Mouse (Mus musculus): ENCODE measurements around the gene Tagln. TPM values are rescaled to one million over a fixed set of nuclear protein-coding genes. Genes with fewer than 3 reads are reported as not detected.
A peak's percentile ranks its signal among the peaks of the same experiment; 100 is the strongest.

Gene Tagln
- polyA plus RNA-seq, 1 experiment from 2014 or later, result 4.2 TPM

DNA sequence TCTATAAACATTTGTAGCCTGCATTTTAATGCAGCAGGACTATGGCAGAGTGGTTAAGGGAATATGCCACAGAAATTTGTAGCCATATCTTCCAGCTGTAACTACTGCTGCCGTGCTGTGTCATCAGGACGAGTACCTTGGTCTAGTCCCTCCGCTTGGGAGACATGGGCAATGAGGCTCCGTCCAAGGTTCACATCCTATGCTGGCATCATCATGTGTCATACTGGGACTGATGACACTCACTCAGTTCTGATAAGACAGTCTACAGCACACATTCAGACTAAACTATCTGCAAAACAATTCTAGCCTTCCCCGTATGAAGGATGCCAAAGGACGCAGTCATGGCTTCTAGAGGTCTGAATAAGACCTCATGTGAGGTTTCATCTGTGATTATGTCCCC, 27.7 kb upstream of the Tagln start:
- H3K27me3 ChIP-seq (replicated peaks; ENCODE audit: control insufficient read depth, insufficient read depth, low read length), result no peaks in the 10 kb centered on the region
- no peak overlapping the region for H3K9ac ChIP-seq (ENCODE audit: low read length)
- no peak for DNase-seq (ENCODE audit: low spot score)
- no peak overlapping the region for H3K4me2 ChIP-seq (ENCODE audit: low read length)
- no peak overlapping the region for H3K4me3 ChIP-seq (ENCODE audit: low read depth, low read length)
- no peaks in the 10 kb centered on the region for H3K4me1 ChIP-seq (ENCODE audit: control insufficient read depth, insufficient read depth, low read length)
- no peak for ATAC-seq
- 90% methylated on average over 6 of the region's 6 CpGs for WGBS
- no peaks in the 10 kb centered on the region for H3K9me3 ChIP-seq (replicated peaks; ENCODE audit: control insufficient read depth, low read length)
- no peak overlapping the region for H3K27ac ChIP-seq (ENCODE audit: low read depth, low read length)
- peaks cover 79% of the 10 kb centered on the region for H3K36me3 ChIP-seq (ENCODE audit: control insufficient read depth, insufficient read depth, low read length)

DNA sequence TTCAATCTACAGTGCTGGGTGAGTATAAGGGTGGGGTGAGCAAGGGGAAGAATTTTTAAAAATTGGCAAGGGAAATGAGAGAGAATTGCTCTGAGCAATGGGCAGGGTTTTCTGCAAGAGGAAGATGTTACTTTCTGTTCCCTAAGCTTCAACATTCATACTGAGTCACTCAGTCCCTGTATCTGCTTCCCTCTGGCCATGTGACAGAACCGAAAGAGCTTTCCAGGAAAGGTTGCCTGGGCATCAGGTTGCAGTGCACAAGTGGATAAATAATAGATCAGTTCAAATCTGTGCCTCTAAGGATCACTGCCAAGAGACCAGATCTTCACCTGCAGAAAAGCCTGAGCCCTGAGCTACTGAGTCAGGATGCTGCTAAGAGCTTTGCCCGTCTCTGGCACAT, 26.0 kb upstream of the Tagln start:
- 79% methylated on average over 2 of the region's 2 CpGs for WGBS
- Histone ChIP-seq H3K4me1 (ENCODE audit: control insufficient read depth, insufficient read depth, low read length) (no peaks in the 10 kb centered on the region), H3K27ac (ENCODE audit: low read depth, low read length) (no peak overlapping the region), H3K4me2 (ENCODE audit: low read length) (no peak overlapping the region), H3K27me3 (replicated peaks; ENCODE audit: control insufficient read depth, insufficient read depth, low read length) (no peaks in the 10 kb centered on the region), H3K9me3 (replicated peaks; ENCODE audit: control insufficient read depth, low read length) (no peaks in the 10 kb centered on the region), H3K9ac (ENCODE audit: low read length) (no peak overlapping the region), H3K4me3 (ENCODE audit: low read depth, low read length) (no peak overlapping the region), H3K36me3 (ENCODE audit: control insufficient read depth, insufficient read depth, low read length) (peaks cover 64% of the 10 kb centered on the region)
- DNase-seq (ENCODE audit: low spot score) (no peak), ATAC-seq (no peak)

DNA sequence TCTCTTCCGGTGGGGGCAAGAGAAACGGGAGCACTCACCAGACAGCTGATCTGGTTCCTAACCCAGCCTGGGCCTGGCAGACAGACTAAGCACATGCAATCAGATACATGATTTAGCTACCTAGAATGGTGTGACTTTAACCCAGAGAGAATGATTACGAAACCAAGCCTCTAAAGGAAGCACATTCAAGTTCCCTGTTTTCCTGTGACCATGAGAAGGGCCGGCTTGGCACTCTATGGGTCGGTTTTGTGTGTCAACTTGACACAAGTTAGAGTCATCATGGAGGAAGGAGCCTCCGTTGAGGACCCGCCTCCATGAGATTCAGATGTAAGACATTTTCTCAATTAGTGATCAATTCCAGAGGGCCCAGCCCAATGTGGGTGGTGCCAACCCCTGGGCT, 23.8 kb upstream of the Tagln start:
- Histone ChIP-seq H3K4me3 (ENCODE audit: low read depth, low read length) (no peak overlapping the region), H3K4me1 (ENCODE audit: control insufficient read depth, insufficient read depth, low read length) (peaks cover 4% of the 10 kb centered on the region; the same call in 1 of the 2 replicates), H3K9ac (ENCODE audit: low read length) (no peak overlapping the region), H3K9me3 (replicated peaks; ENCODE audit: control insufficient read depth, low read length) (no peaks in the 10 kb centered on the region), H3K27ac (ENCODE audit: low read depth, low read length) (no peak overlapping the region), H3K27me3 (replicated peaks; ENCODE audit: control insufficient read depth, insufficient read depth, low read length) (no peaks in the 10 kb centered on the region), H3K36me3 (ENCODE audit: control insufficient read depth, insufficient read depth, low read length) (peaks cover 43% of the 10 kb centered on the region), H3K4me2 (ENCODE audit: low read length) (no peak overlapping the region)
- DNase-seq (ENCODE audit: low spot score) (no peak), ATAC-seq (no peak)
- WGBS, result 88% methylated on average over 7 of the region's 7 CpGs

DNA sequence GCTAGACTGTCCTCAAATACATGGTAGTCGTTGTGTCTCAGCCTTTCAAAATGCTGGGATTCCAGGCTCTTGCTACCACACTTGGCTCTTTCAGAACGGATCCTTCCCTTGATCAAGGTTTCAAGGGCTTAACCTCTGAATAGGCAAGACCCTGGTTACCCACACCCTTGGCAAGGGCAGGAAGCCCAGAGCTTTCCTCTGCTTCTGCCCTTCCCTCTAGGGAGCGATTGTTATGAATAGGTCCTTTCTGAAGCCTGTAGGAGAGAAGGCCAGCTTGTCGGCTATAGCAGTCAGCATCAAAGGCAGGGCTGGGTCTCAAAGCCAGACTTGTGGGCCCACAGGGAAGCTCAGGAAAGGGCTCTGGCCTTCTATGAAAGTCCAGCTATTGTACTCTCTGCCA, 23.0 kb upstream of the Tagln start:
- H3K9ac ChIP-seq (ENCODE audit: low read length), result no peak overlapping the region
- ATAC-seq, result no peak
- H3K36me3 ChIP-seq (ENCODE audit: control insufficient read depth, insufficient read depth, low read length), result peaks cover 35% of the 10 kb centered on the region
- no peaks in the 10 kb centered on the region for H3K27me3 ChIP-seq (replicated peaks; ENCODE audit: control insufficient read depth, insufficient read depth, low read length)
- H3K4me3 ChIP-seq (ENCODE audit: low read depth, low read length), result no peak overlapping the region
- no peak overlapping the region for H3K27ac ChIP-seq (ENCODE audit: low read depth, low read length)
- WGBS, result 30% methylated on average over 4 of the region's 4 CpGs
- H3K4me2 ChIP-seq (ENCODE audit: low read length), result no peak overlapping the region
- peak; percentile 21 for DNase-seq (ENCODE audit: low spot score)
- H3K4me1 ChIP-seq (ENCODE audit: control insufficient read depth, insufficient read depth, low read length), result peaks cover 10% of the 10 kb centered on the region
- no peaks in the 10 kb centered on the region for H3K9me3 ChIP-seq (replicated peaks; ENCODE audit: control insufficient read depth, low read length)

DNA sequence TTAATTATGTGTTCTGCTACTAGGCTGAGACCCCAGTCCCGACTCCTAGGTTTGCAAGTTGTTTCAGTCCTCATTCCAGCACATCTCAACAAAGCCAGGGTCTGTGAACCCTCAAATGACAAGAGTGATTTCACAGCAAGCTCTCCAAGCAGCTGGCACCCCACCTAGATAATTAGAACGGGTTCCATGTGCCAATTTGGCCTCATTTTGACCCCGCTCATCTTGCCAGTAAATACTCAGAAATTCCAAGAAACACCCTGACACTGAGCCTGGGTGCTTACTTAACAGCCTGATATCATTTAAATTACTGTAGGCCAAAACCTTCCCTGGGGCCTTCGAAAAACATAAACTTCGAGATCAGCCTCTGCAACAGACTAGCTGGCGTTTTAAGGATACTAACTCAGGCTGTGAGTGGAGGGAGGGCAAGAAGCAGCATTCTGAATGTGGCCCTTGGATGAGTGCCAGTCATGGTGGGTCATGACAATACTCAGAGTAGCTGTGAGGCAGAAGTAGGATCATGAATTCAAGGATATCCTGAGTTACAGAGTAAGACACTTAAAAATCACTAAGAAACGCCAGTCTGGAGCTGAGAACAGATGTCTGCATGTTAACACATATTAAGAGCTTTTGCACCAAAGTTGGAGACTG, 22.3 kb upstream of the Tagln start:
- Histone ChIP-seq H3K27ac (ENCODE audit: low read depth, low read length) (no peak overlapping the region), H3K36me3 (ENCODE audit: control insufficient read depth, insufficient read depth, low read length) (peaks cover 28% of the 10 kb centered on the region), H3K9ac (ENCODE audit: low read length) (no peak overlapping the region), H3K4me3 (ENCODE audit: low read depth, low read length) (no peak overlapping the region), H3K4me1 (ENCODE audit: control insufficient read depth, insufficient read depth, low read length) (peaks cover 13% of the 10 kb centered on the region), H3K9me3 (replicated peaks; ENCODE audit: control insufficient read depth, low read length) (no peaks in the 10 kb centered on the region), H3K4me2 (ENCODE audit: low read length) (no peak overlapping the region), H3K27me3 (replicated peaks; ENCODE audit: control insufficient read depth, insufficient read depth, low read length) (no peaks in the 10 kb centered on the region)
- peak; percentile 28 for DNase-seq (ENCODE audit: low spot score)
- no peak for ATAC-seq
- WGBS, result 42% methylated on average over 7 of the region's 7 CpGs

DNA sequence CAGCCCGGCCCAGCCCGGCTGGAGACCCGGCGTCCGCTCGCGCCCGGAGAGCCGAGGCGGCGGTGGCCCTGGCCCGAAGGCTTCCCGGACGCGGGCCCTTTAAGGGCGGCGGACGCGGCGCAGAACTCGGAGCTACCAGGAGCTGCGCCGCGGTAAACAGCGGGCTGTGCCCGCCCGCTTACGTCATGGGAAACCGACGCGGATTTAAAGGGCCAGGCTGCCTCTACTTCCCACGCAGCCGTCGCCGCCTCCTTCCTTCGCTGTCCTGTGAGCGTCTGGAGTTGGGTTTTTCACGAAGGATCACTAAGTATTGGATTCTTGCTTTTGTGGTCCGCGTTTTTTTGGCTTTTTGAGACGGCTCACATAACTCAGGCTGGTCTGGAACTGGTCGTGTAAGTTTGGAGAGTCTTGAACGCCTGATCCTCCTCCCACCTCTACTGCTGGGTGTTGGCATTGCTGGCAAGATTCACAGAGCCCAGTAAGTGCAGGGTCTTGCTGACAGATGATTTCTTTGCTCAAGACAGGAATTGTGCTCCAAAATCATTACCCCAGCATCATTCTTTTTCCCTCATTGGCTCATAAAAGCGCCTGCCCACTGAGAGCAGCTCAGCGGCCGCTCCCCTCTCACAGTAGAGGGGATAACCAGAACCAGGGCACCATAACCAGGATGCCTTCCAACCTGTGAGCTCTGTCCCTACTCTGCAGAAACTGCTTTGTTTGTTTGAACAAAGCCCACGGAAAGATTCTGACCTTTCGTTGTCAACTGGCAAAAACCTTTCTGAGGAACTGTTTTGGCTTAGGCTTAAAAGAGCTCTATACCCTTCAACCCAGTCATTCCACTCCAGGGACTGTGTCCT, 19.5 kb upstream of the Tagln start, which contains the start of gene Sidt2:
Gene Sidt2, minus strand, starts transcription at position 152 of the 857 bp plus-strand sequence.
- Histone ChIP-seq H3K4me2 (ENCODE audit: low read length) (peak within 1 kb of the TSS; percentile 95), H3K27ac (ENCODE audit: low read depth, low read length) (peak within 1 kb of the TSS; percentile 78), H3K4me1 (ENCODE audit: control insufficient read depth, insufficient read depth, low read length) (peaks cover 13% of the 10 kb centered on the region), H3K9me3 (replicated peaks; ENCODE audit: control insufficient read depth, low read length) (no peaks in the 10 kb centered on the region), H3K27me3 (replicated peaks; ENCODE audit: control insufficient read depth, insufficient read depth, low read length) (no peaks in the 10 kb centered on the region), H3K36me3 (ENCODE audit: control insufficient read depth, insufficient read depth, low read length) (peaks cover 20% of the 10 kb centered on the region), H3K4me3 (ENCODE audit: low read depth, low read length) (peak within 1 kb of the TSS; percentile 90), H3K9ac (ENCODE audit: low read length) (peak within 1 kb of the TSS; percentile 87)
- peak; percentile 98 for ATAC-seq
- under 1% methylated on average over 38 of the region's 48 CpGs for WGBS
- DNase-seq (ENCODE audit: low spot score), result peak; percentile 95

DNA sequence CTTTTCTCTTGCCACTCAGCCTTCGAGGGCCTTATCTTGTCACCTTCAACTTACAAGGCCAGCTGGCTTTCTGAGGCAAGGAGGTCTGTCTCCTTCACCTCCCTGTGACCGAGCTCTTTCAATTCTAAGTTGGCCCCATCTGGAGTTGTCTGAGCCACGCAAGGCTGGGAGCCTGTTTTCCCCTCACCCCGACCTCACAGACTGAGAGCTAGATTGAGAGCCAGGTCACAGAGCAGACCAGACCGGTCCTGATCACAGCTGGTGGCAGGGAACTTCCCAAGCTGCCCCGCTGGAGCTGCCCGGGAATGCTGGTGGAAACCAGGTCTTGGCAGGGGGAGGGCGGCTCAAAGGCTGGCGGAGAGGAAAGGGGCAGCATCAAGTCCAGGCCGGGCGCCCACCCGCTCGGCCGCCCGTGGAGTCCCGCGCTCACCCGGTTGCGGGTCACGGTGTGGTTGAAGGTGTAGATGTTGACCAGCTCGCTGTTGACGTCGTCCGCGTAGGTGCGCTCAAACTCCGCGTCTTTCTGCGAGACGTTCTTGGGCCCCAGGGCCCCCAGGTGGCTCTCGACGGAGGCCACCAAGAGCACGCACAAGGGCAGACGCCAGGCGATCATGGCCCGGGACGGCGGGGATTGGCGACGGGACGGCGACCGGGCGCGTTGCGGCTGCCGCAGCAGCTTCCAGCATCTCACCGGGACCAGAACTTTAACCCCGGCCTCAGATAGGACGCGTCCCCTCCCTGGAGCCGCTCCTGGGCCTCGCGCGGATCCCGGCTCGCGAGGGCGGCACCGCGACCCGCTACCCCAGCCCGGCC, 18.6 kb upstream of the Tagln start:
- Histone ChIP-seq H3K4me3 (ENCODE audit: low read depth, low read length) (peak overlapping the region; percentile 90), H3K36me3 (ENCODE audit: control insufficient read depth, insufficient read depth, low read length) (peaks cover 25% of the 10 kb centered on the region), H3K9me3 (replicated peaks; ENCODE audit: control insufficient read depth, low read length) (no peaks in the 10 kb centered on the region), H3K27ac (ENCODE audit: low read depth, low read length) (peak overlapping the region; percentile 78), H3K27me3 (replicated peaks; ENCODE audit: control insufficient read depth, insufficient read depth, low read length) (no peaks in the 10 kb centered on the region), H3K4me2 (ENCODE audit: low read length) (peak overlapping the region; percentile 95), H3K4me1 (ENCODE audit: control insufficient read depth, insufficient read depth, low read length) (peaks cover 13% of the 10 kb centered on the region), H3K9ac (ENCODE audit: low read length) (peak overlapping the region; percentile 87)
- DNase-seq (ENCODE audit: low spot score) (peak; percentile 33), ATAC-seq (peak; percentile 8; the same call in 1 of the 2 replicates)
- under 1% methylated on average over 62 of the region's 63 CpGs for WGBS

DNA sequence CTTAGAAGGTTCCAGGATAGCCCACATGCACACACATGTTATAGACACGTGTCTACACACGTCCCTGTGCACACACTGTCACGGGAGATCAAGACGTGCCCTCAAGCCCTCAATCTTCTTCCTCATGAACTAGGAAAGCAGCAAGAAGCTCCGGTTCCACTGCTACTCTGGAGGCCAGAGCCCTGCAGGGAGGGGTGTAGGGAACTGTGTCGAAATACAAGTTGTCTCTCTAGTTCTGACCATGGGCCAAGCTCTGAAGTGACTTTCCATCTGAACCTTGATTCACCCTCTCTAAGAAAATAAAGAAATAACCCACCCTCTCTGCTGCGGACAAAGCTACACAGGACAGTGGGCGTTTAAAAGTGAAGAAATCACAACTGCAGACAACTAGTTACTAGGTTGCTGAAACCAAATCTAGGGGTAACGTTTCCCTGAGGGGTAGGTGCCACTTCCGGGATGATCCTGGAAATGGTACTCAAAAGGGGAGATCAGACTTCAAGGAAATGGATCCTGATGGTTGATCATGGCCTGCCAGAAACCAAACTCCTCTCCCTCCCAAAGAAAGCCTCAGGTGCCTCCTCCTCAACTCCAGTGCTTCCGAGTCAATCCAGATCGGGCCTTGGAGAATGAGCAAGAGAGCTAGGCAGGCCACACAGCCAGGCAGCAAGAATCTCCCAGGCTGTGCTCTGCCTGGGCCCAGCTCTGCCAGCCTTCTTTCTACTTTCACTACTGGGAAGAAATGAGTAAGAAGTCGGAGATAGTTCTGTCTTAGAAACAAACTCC, 17.8 kb upstream of the Tagln start:
- Histone ChIP-seq H3K4me3 (ENCODE audit: low read depth, low read length) (peak overlapping the region; percentile 90), H3K4me1 (ENCODE audit: control insufficient read depth, insufficient read depth, low read length) (peaks cover 13% of the 10 kb centered on the region), H3K9ac (ENCODE audit: low read length) (peak overlapping the region; percentile 87), H3K9me3 (replicated peaks; ENCODE audit: control insufficient read depth, low read length) (no peaks in the 10 kb centered on the region), H3K4me2 (ENCODE audit: low read length) (peak overlapping the region; percentile 95), H3K36me3 (ENCODE audit: control insufficient read depth, insufficient read depth, low read length) (peaks cover 31% of the 10 kb centered on the region), H3K27ac (ENCODE audit: low read depth, low read length) (no peak overlapping the region), H3K27me3 (replicated peaks; ENCODE audit: control insufficient read depth, insufficient read depth, low read length) (no peaks in the 10 kb centered on the region)
- no peak for ATAC-seq
- WGBS, result 61% methylated on average over 13 of the region's 13 CpGs
- no peak for DNase-seq (ENCODE audit: low spot score)
